Mouse (Mus musculus) mouse embryonic stem cell (cell line): ENCODE results near the gene Gstm3.
"Not testable (repeated sequence)": the region's sequence is repeated elsewhere in the genome, so short reads cannot be mapped to it uniquely, and the experiment has no call there.

Source experiments
- in situ Hi-C, 2 experiments: fragments of 300-500 bp; cut with MboI; formaldehyde crosslinking; loops; 1 replicate in 1 of 2; 3 replicates in 1 of 2; pipeline ENCODE4 v1.14.3; 2019 to 2020; ENCODE audit warnings: low sequenced_read_pairs in 2 of 2, low pct_unique_long_range_greater_than_20kb in 1 of 2, mixed read lengths in 1 of 2; ENCODE audit not compliant: unreplicated experiment in 1 of 2

Gene Gstm3

DNA sequence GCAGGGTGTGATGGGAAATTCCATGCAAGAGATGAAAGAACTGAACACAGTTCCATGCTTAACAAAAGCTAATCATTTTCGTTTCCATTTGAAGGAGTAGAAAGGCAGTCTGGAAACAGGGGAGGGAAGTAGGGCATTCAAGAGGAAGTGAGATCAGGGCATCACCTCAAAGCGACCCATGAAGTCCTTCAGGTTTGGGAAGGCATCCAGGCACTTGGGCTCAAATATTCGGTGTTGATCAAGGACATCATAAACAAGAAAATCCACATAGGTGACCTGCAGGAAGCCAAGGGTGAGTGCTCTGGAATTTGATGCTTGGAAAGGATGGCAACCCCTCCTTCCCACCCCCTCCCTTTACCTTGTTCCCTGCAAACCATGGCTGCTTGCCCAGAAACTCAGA, 14.7 kb upstream of the Gstm3 start:
- in situ Hi-C loops = no loop called here

GRCm38 (mm10) chr3:107982726-107983125, 13.6 kb upstream of the Gstm3 start:
- in situ Hi-C loops = no loop called here

- in situ Hi-C loops = no loop called here
These were observed 12.2 kb upstream of the Gstm3 start for GRCm38 (mm10) chr3:107981261-107981660.

- in situ Hi-C loops = no loop called here
These were observed 8.6 kb upstream of the Gstm3 start for GRCm38 (mm10) chr3:107977691-107978090.

DNA sequence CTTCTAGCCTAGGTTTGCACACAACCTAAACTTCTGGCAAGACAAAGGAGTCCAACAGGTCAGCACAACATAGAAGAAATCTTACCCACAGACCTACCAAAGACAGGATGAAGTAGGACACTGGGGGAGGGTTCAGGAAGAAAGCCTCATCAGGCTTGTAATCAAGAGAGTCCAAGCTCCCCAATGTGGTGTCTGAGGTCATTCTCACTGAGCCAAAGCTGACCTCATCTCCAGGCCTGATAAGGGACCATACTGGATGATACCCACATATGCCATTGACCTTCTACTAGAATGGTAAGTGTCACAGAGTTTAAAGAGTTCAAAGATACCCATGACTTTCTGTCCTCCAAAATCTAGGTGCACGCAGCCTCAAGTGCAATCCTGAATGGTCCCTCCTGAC, 5.2 kb upstream of the Gstm3 start:
- in situ Hi-C loops = no loop called here

GRCm38 (mm10) chr3:107972070-107972469, 3.0 kb upstream of the Gstm3 start:
- in situ Hi-C loops = no loop called here

DNA sequence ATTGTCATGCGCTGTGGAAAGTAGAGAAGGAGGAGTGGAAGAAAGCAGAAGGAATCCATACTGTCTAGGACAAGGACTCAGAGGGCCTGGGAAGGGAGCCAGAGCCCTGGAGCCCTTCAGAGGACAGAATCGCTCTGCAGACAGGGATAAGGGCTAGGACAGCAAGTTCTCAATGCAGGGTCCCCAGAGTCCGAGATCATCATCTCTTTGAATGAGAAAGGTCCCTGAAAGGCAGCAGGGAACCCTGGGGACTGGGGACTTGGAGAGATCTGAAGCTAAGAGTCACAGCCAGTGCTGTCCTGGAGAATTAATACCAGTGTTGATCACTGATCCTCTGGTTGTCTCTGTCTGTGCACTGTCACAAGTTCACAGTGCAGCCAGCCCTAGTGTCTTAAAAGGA, 2.0 kb upstream of the Gstm3 start:
- in situ Hi-C loops = not testable (repeated sequence)

- in situ Hi-C loops = loop anchor here in 1 of 2 experiments (5.0 kb wide), 1 partner anchor 46 kb away; no protein-coding TSS in a partner anchor
These were observed 2.5 kb downstream of the Gstm3 start for GRCm38 (mm10) chr3:107966631-107967030.

DNA sequence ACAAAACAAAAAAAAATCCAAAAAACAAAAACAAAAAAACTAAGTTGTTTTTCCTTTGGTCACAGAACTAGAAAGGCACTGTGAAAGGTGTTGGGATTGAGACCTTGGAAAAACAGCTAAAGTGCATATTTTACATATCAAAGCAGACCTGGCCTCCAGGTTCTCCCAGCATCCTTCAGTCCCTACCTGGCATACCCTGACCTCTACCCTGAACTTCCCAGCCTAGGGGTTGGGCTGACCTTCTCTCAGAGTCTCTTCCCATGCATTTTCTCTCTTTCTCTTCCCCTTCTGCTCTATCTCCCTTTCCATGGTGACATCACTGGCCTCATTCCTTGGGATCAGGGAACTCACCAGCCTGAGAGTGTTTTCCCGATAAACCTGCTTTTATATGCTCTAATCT, 3.5 kb downstream of the Gstm3 start:
- in situ Hi-C loops = loop anchor here in 1 of 2 experiments (5.0 kb wide), 1 partner anchor 47 kb away; no protein-coding TSS in a partner anchor

DNA sequence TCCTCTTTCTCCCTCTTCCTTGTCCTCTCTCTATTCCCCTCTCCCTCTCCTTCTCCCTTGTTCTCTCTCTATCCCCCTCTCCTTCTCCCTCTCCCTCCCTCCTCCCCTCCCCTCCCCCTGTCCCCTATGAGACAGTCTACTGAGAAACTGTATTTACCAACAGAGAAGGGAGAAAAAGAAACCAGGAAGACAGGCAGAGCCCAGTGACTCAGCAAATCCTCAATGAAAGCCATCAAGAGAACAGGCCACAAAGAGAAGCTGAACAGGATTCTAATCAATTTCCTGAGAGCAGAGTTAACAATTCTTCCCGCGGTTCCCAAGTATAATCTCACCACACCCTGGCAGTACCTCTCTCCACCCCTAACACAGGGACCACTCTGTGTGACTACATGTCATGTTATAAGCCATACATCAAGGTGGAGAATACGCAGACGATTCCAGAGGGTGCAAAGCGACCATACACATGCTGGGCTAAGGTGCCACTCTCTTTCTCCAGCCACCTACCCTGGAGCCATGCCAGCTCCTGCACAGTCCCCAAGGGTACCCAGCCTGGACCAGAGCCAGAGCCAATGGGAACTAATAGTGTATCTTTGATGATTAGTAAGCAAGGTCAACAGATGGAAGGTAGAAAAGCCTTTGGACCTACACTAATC, 4.3 kb downstream of the Gstm3 start:
- in situ Hi-C loops = loop anchor here in 1 of 2 experiments (5.0 kb wide), 1 partner anchor 48 kb away; no protein-coding TSS in a partner anchor

GRCm38 (mm10) chr3:107964026-107964425, 5.1 kb downstream of the Gstm3 start:
- in situ Hi-C loops = no loop called here

- in situ Hi-C loops = not testable (repeated sequence)
These were observed 13.8 kb downstream of the Gstm3 start for GRCm38 (mm10) chr3:107955260-107955659.

GRCm38 (mm10) chr3:107953906-107954305, 15.2 kb downstream of the Gstm3 start:
- in situ Hi-C loops = no loop called here

DNA sequence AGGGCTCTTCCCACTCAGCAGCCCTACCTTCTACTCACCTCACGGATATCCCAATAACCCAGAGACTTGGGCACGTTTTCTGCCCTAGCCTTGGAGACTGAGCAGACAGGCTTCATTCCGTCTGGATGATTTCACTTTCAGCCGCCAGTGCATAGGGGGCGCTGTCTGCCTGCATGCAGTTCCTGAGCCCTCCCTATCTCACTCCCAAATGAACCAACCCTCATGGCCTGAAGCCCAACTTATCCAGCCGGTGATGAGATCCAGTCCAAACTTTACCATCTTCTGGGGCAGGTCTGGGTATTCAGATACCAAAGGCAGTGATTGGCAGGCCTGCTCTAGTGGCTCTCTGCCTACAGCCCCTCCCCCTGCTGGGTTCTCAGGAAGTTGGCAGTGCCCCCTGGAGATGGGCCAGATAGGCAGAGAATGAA, 15.7 kb downstream of the Gstm3 start:
- in situ Hi-C loops = no loop called here

- in situ Hi-C loops = no loop called here
These were observed 18.6 kb downstream of the Gstm3 start for GRCm38 (mm10) chr3:107950531-107950930.

DNA sequence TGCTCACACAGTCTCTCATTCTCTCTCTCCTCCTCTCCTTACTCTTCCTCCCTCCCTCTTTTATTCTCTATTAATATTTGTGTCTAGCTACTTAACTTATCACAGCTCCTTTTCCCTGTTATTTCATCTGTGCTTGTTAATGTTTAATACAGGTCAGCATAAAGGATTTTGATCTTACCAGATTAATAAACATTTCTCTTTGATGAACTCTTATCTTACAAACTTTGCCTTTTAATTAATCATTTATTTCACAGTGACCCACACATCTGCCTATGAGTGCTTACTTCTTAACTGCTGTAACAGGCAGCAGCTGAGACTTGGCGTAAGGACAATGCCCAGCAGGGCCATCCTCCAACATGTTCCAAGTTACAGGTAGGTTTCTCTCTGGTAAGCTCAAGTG, 19.6 kb downstream of the Gstm3 start:
- in situ Hi-C loops = not testable (repeated sequence)

- in situ Hi-C loops = no loop called here
These were observed 23.4 kb downstream of the Gstm3 start for GRCm38 (mm10) chr3:107945729-107946128.

DNA sequence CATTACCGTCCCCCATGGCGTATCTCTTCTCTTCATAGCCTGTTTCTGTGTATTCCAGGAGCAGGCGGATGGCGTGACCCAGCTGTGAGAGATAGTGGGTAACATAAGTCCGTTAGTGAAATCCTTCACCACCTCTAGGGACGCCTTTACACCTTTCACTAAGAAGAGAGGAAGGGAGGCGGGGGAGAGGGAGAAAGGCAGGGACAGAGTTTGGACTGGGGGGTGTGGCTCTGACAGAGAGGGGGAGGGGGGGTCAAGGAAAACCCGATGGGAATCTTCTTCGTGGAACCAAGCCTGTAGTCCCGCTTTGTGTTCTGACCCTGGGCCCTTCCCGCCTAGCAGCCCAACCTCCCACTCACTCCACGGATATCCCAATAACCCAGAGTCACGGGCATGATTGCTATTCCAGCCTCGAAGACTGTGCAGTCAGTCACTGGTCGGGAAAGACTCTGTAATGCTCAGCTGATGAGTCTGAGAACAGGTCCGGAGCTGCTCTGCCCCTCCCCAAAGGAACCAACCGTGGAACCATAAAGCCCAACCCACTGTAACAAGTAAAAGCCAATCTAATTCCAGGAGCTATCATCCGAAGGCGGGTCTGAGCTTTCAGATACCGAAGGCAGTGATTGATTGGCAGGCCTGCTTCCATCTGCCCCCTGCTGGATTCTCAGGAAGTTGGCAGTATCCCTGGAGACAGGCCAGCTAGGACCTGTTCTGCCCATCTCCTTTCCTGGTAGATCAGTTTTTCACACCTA, 25.7 kb downstream of the Gstm3 start, which contains the start of gene Gstm6:
Gene Gstm6 (minus strand): TSS at position 511 of the 752 bp plus-strand sequence.
- in situ Hi-C loops = no loop called here

- in situ Hi-C loops = no loop called here
These were observed 27.8 kb downstream of the Gstm3 start for GRCm38 (mm10) chr3:107941261-107941660.

GRCm38 (mm10) chr3:107940524-107940923, 28.6 kb downstream of the Gstm3 start:
- in situ Hi-C loops = no loop called here
